Mouse (Mus musculus) heart, postnatal 4 days (tissue): ENCODE results near the gene Dhx40. TPM values are rescaled to one million over a fixed set of nuclear protein-coding genes. Genes with fewer than 3 reads are reported as not detected.
"Not testable (repeated sequence)": the region's sequence is repeated elsewhere in the genome, so short reads cannot be mapped to it uniquely, and the experiment has no call there.

Experiments used
- DNase-seq: peaks from one replicate; pipeline ENCODE4 v3.0.0; 2021
- total RNA-seq, 2 experiments: library from RNA; stranded (reverse); gene quantifications; 2 replicates each; pipeline ENCODE4 v1.2.3; 2021

Gene Dhx40
- total RNA-seq, 2 experiments from 2014 or later: 17.6 to 19.2 TPM

- DNase-seq: not testable (repeated sequence)
Measured at GRCm38 (mm10) chr11:86816288-86816687, 8.7 kb upstream of the Dhx40 start.

- DNase-seq: not testable (repeated sequence)
Measured at GRCm38 (mm10) chr11:86814481-86814880, 6.9 kb upstream of the Dhx40 start.

- not testable (repeated sequence) for DNase-seq
Measured at GRCm38 (mm10) chr11:86813256-86813655, 5.7 kb upstream of the Dhx40 start.

- no peak for DNase-seq
Measured at GRCm38 (mm10) chr11:86811326-86811630, 3.7 kb upstream of the Dhx40 start.

- DNase-seq: no peak
Measured at GRCm38 (mm10) chr11:86810572-86811325, 3.2 kb upstream of the Dhx40 start.

- DNase-seq: no peak
Measured at GRCm38 (mm10) chr11:86809828-86810227, 2.3 kb upstream of the Dhx40 start.

GRCm38 (mm10) chr11:86807001-86807477 is 507 bp downstream of the Dhx40 start:
- DNase-seq: peak; percentile 40

- no peak for DNase-seq
Measured at GRCm38 (mm10) chr11:86794161-86794560, 13.4 kb downstream of the Dhx40 start.

GRCm38 (mm10) chr11:86787436-86787835 is 20.1 kb downstream of the Dhx40 start:
- not testable (repeated sequence) for DNase-seq

- DNase-seq: no peak
Measured at GRCm38 (mm10) chr11:86785767-86786166, 21.8 kb downstream of the Dhx40 start.

GRCm38 (mm10) chr11:86769884-86770283 is 37.7 kb downstream of the Dhx40 start:
- no peak for DNase-seq

GRCm38 (mm10) chr11:86764501-86764900 is 43.0 kb downstream of the Dhx40 start:
- no peak for DNase-seq

GRCm38 (mm10) chr11:86763127-86763526 is 44.4 kb downstream of the Dhx40 start:
- DNase-seq: not testable (repeated sequence)

GRCm38 (mm10) chr11:86760357-86760756 is 47.2 kb downstream of the Dhx40 start:
- DNase-seq: no peak

- no peak for DNase-seq
Measured at GRCm38 (mm10) chr11:86759886-86760285, 47.7 kb downstream of the Dhx40 start.

GRCm38 (mm10) chr11:86759226-86759625 is 48.3 kb downstream of the Dhx40 start:
- DNase-seq: no peak

- no peak for DNase-seq
Measured at GRCm38 (mm10) chr11:86758559-86758958, 49.0 kb downstream of the Dhx40 start.

GRCm38 (mm10) chr11:86757480-86758371 is 49.8 kb downstream of the Dhx40 start, which contains the start of gene Cltc:
Gene Cltc, minus strand, starts transcription at chr11:86757565.
- DNase-seq: peak; percentile 97

GRCm38 (mm10) chr11:86757142-86757479 is 50.4 kb downstream of the Dhx40 start:
- DNase-seq: no peak

GRCm38 (mm10) chr11:86756156-86757141 is 51.1 kb downstream of the Dhx40 start:
- peak; percentile 65 for DNase-seq

- DNase-seq: no peak
Measured at GRCm38 (mm10) chr11:86752404-86752803, 55.1 kb downstream of the Dhx40 start.

- DNase-seq: no peak
Measured at GRCm38 (mm10) chr11:86751010-86751409, 56.5 kb downstream of the Dhx40 start.
